Mouse (Mus musculus) embryonic fibroblast, embryonic 13.5 days (primary cell): ENCODE measurements around the gene Cep170.

Experiments
- CTCF ChIP-seq: IDR thresholded peaks from 2 replicates; pipeline ENCODE4 v1.5.1; 2011; ENCODE audit warnings: mild to moderate bottlenecking, control low read depth, low read length, moderate library complexity, borderline replicate concordance; ENCODE audit not compliant: insufficient read depth
- POLR2A ChIP-seq: IDR thresholded peaks from 2 replicates; pipeline ENCODE4 v1.6.1; 2011; ENCODE audit warnings: low read depth, mild to moderate bottlenecking, control low read depth, low read length, moderate library complexity

DNA sequence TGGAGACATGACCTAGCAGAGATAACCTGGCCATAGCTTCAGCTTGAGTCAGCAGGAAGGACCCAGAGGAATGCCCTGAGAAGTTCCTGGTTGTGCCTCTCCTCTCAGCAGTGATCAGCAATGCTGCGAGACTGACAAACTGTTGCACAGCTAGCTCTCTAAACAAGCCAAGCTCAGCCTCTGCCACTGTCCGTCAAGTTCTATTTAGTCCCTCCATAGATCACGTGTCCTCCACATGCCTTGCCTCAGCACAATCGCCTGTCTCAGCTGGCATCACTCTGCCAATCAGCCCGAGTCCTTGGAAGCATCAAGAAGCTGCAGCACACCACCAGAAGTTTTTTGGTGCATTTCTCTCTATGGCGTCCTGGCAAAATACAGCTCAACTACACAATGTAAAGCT is 21.0 kb upstream of the Cep170 start:
- no peak for TF ChIP-seq CTCF
- TF ChIP-seq POLR2A = no peak
